Mouse (Mus musculus) hindbrain, embryonic 11.5 days (tissue): ENCODE results near the gene Dck. TPM values are rescaled to one million over a fixed set of nuclear protein-coding genes. Genes with fewer than 3 reads are reported as not detected.

ENCODE experiments used
- ATAC-seq: fragments of 200-750 bp; cut with Nextera tagmentation; 2 replicates; pipeline ENCODE4 v1.8.0; 2017; ENCODE audit warnings: mild to moderate bottlenecking, moderate TSS enrichment, moderate library complexity; ENCODE audit not compliant: low FRiP score
- DNase-seq: peaks from one replicate; pipeline ENCODE4 v3.0.0-alpha.2; 2015; ENCODE audit warnings: low spot score
- H3K27ac ChIP-seq: fragments of 300-500 bp; sonication (generic); 2 replicates; pipeline ENCODE4 v1.5.1; 2014; ENCODE audit warnings: mild to moderate bottlenecking, low read depth, low read length
- H3K27me3 ChIP-seq: fragments of 300-500 bp; sonication (generic); 2 replicates; pipeline ENCODE4 v1.6.1; 2014; ENCODE audit warnings: mild to moderate bottlenecking, low read length, moderate library complexity, mixed read lengths; ENCODE audit not compliant: control insufficient read depth, insufficient read depth
- H3K36me3 ChIP-seq: fragments of 300-500 bp; sonication (generic); 2 replicates; pipeline ENCODE4 v1.6.1; 2014; ENCODE audit warnings: mild to moderate bottlenecking, low read length, moderate library complexity, mixed read lengths; ENCODE audit not compliant: control insufficient read depth, insufficient read depth
- H3K4me1 ChIP-seq: fragments of 300-500 bp; sonication (generic); replicated peaks from 2 replicates; pipeline ENCODE4 v1.6.1; 2014; ENCODE audit warnings: low read length, mixed read lengths; ENCODE audit not compliant: control insufficient read depth, insufficient read depth
- H3K4me2 ChIP-seq: fragments of 300-500 bp; sonication (generic); replicated peaks from 2 replicates; pipeline ENCODE4 v1.6.1; 2014; ENCODE audit warnings: mild to moderate bottlenecking, low read depth, low read length
- H3K4me3 ChIP-seq: fragments of 300-500 bp; sonication (generic); 2 replicates; pipeline ENCODE4 v1.5.1; 2014; ENCODE audit warnings: low read depth, low read length
- H3K9ac ChIP-seq: fragments of 300-500 bp; sonication (generic); 2 replicates; pipeline ENCODE4 v1.6.1; 2014; ENCODE audit warnings: low read depth, low read length
- H3K9me3 ChIP-seq: fragments of 300-500 bp; sonication (generic); 2 replicates; pipeline ENCODE4 v1.6.1; 2016; ENCODE audit warnings: low read length; ENCODE audit not compliant: control insufficient read depth
- WGBS: fragments of 180-500 bp; shearing (Covaris S2); extraction: QIAGEN DNeasy Blood & Tissue Kit; methylation state at CpG from one replicate; pipeline ENCODE4 v1.1.7; 2014; 5-methylcytosine and 5-hydroxymethylcytosine counted together
- polyA plus RNA-seq: library from polyadenylated mRNA; unstranded; fragments of >200 nt; fragmentation: Nextera tagmentation; extraction: Ambion mirVana; gene quantifications from 2 replicates; pipeline ENCODE4 v1.2.1, GENCODE M21; 2014

Gene Dck
- polyA plus RNA-seq, 1 experiment from 2014 or later = 107 TPM

- Histone ChIP-seq H3K4me1 (no peaks in the 10 kb centered on the region), H3K9ac (no peak overlapping the region), H3K4me3 (no peak overlapping the region), H3K27me3 (no peaks in the 10 kb centered on the region), H3K27ac (no peak overlapping the region), H3K4me2 (no peak overlapping the region), H3K36me3 (no peaks in the 10 kb centered on the region), H3K9me3 (no peaks in the 10 kb centered on the region)
- no peak for ATAC-seq
- 73% methylated on average over 6 of the region's 6 CpGs for WGBS
- DNase-seq = no peak
Measured at GRCm38 (mm10) chr5:88797121-88797520, 32.3 kb downstream of the Dck start.

GRCm38 (mm10) chr5:88805616-88806015, 40.8 kb downstream of the Dck start:
- Histone ChIP-seq H3K4me3 (no peak overlapping the region), H3K4me1 (no peaks in the 10 kb centered on the region), H3K9me3 (no peaks in the 10 kb centered on the region), H3K4me2 (no peak overlapping the region), H3K27me3 (no peaks in the 10 kb centered on the region), H3K36me3 (no peaks in the 10 kb centered on the region), H3K27ac (no peak overlapping the region), H3K9ac (no peak overlapping the region)
- 87% methylated on average over 4 of the region's 4 CpGs for WGBS
- ATAC-seq (no peak), DNase-seq (no peak)

GRCm38 (mm10) chr5:88806278-88806677, 41.5 kb downstream of the Dck start:
- no peak for ATAC-seq
- 22% methylated on average over 5 of the region's 5 CpGs for WGBS

GRCm38 (mm10) chr5:88807342-88807741, 42.5 kb downstream of the Dck start:
- no peaks in the 10 kb centered on the region for H3K36me3 ChIP-seq
- no peak for DNase-seq
- H3K4me2 ChIP-seq = no peak overlapping the region
- no peak for ATAC-seq
- no peak overlapping the region for H3K9ac ChIP-seq
- H3K27me3 ChIP-seq = no peaks in the 10 kb centered on the region
- no peak overlapping the region for H3K27ac ChIP-seq
- WGBS = 34% methylated on average over 9 of the region's 9 CpGs
- no peaks in the 10 kb centered on the region for H3K9me3 ChIP-seq
- no peak overlapping the region for H3K4me3 ChIP-seq
- no peaks in the 10 kb centered on the region for H3K4me1 ChIP-seq

More at GRCm38 (mm10) chr5:88806278-88806677, 41.5 kb downstream of the Dck start:
- Histone ChIP-seq H3K9ac (no peak overlapping the region), H3K9me3 (no peaks in the 10 kb centered on the region), H3K27me3 (no peaks in the 10 kb centered on the region), H3K4me3 (no peak overlapping the region), H3K4me2 (no peak overlapping the region), H3K27ac (no peak overlapping the region), H3K36me3 (no peaks in the 10 kb centered on the region), H3K4me1 (no peaks in the 10 kb centered on the region)
- no peak for DNase-seq

GRCm38 (mm10) chr5:88813188-88813587, 48.4 kb downstream of the Dck start:
- ATAC-seq = no peak
- WGBS = 86% methylated on average over 2 of the region's 2 CpGs
- Histone ChIP-seq H3K4me2 (no peak overlapping the region), H3K9me3 (no peaks in the 10 kb centered on the region), H3K27ac (no peak overlapping the region), H3K36me3 (no peaks in the 10 kb centered on the region), H3K4me1 (no peaks in the 10 kb centered on the region), H3K4me3 (no peak overlapping the region), H3K27me3 (no peaks in the 10 kb centered on the region), H3K9ac (no peak overlapping the region)
- no peak for DNase-seq

GRCm38 (mm10) chr5:88814552-88814951, 49.8 kb downstream of the Dck start:
- H3K9me3 ChIP-seq = no peaks in the 10 kb centered on the region
- no peak overlapping the region for H3K27ac ChIP-seq
- H3K4me1 ChIP-seq = no peaks in the 10 kb centered on the region
- H3K4me3 ChIP-seq = no peak overlapping the region
- H3K27me3 ChIP-seq = no peaks in the 10 kb centered on the region
- no peak overlapping the region for H3K4me2 ChIP-seq
- no peak for DNase-seq
- no peak overlapping the region for H3K9ac ChIP-seq
- WGBS = 78% methylated on average over 4 of the region's 4 CpGs
- no peaks in the 10 kb centered on the region for H3K36me3 ChIP-seq
- ATAC-seq = no peak

GRCm38 (mm10) chr5:88821542-88821941, 56.7 kb downstream of the Dck start:
- Histone ChIP-seq H3K4me2 (no peak overlapping the region), H3K4me1 (no peaks in the 10 kb centered on the region), H3K27ac (no peak overlapping the region), H3K36me3 (no peaks in the 10 kb centered on the region), H3K4me3 (no peak overlapping the region), H3K9me3 (no peaks in the 10 kb centered on the region), H3K27me3 (no peaks in the 10 kb centered on the region), H3K9ac (no peak overlapping the region)
- 88% methylated on average over 1 of the region's 1 CpGs for WGBS
- DNase-seq = no peak
- ATAC-seq = no peak

- H3K4me1 ChIP-seq = no peaks in the 10 kb centered on the region
- no peaks in the 10 kb centered on the region for H3K36me3 ChIP-seq
- DNase-seq = peak; percentile 1
- no peak overlapping the region for H3K4me3 ChIP-seq
- H3K27ac ChIP-seq = no peak overlapping the region
- H3K9ac ChIP-seq = no peak overlapping the region
- no peak overlapping the region for H3K4me2 ChIP-seq
- no peaks in the 10 kb centered on the region for H3K9me3 ChIP-seq
- no peak for ATAC-seq
- 82% methylated on average over 10 of the region's 10 CpGs for WGBS
- no peaks in the 10 kb centered on the region for H3K27me3 ChIP-seq
Measured at GRCm38 (mm10) chr5:88824838-88825237, 60.0 kb downstream of the Dck start.

GRCm38 (mm10) chr5:88829835-88830571, 65.2 kb downstream of the Dck start:
- WGBS = 87% methylated on average over 8 of the region's 8 CpGs
- DNase-seq = no peak

More at GRCm38 (mm10) chr5:88829835-88830571, 65.2 kb downstream of the Dck start:
- Histone ChIP-seq H3K9ac (no peak overlapping the region), H3K36me3 (no peaks in the 10 kb centered on the region), H3K4me1 (no peaks in the 10 kb centered on the region), H3K4me2 (no peak overlapping the region), H3K27ac (no peak overlapping the region), H3K4me3 (no peak overlapping the region), H3K9me3 (no peaks in the 10 kb centered on the region), H3K27me3 (no peaks in the 10 kb centered on the region)
- peak; percentile 22; the same call in 1 of the 2 replicates for ATAC-seq
